Mouse (Mus musculus): ENCODE data around the gene Txlng. TPM values are rescaled to one million over a fixed set of nuclear protein-coding genes. Genes with fewer than 3 reads are reported as not detected.

The Txlng gene
- polyA plus RNA-seq (2015; fragmentation: Nextera tagmentation; extraction: Ambion mirVana) = 7.4 and 7.7 TPM in 2 replicates

GRCm38 (mm10) chrX:162829203-162829708, at the start of gene Txlng:
Gene Txlng (minus strand): TSS chrX:162829454.

DNA sequence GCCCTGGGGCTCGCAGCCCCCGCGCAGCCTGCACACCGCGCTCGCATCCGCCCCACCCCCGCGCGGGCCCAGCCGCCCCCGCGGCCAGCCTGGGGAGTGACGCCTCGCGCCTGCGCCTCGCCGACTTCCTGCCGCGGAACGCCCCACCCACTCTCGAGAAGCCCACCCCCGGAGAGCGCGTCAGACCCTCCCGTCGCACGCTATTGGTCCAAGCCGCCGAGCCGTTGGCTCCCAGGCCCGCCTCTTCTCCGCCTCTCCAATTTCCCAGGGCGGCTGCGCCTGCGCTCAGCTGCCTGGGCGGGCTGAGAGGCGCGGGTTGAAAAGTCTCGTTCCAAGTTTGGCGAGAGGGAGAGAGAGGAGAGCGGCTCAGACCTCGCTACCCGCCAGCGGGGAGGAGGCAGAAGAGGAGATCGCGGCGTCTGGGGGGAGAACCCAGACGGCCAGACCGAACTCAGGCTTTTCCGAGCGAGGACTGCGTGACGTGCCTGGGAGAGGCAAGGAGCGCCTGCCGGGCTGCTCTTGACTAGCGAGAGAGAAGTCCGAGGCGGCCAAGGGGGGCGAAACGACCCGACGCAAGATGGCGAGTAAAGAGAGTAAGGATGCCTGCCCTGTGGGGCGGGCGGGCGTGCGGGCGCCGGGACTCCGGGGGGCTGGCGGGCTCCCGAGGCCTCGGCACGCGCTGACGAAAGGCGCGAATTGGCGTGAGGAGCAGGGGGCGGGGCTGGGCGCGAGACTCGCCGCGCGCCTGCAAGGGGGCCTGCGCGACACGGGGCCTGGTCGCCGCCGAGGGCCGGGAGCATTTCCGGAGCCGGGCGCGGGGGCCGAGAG, 68.9 kb downstream of the Txlng start, which contains the start of gene Rbbp7:
TSS of gene Rbbp7 (plus strand) at position 288 of the 828 bp plus-strand sequence.

MicroRNAs within 50 kb of the gene (microRNA counts, 519-probe panel; counts per million panel counts)
- microRNA mmu-miR-3473 = 88.3 counts per million

Other genes starting within 250 kb of the Txlng start
- 0.81 and 0.89 TPM in 2 replicates for gene Reps2, start 185.8 kb downstream of the Txlng start, polyA plus RNA-seq (2015; fragmentation: Nextera tagmentation; extraction: Ambion mirVana)
- gene Rbbp7, start 69.1 kb downstream of the Txlng start, polyA plus RNA-seq (2015; fragmentation: Nextera tagmentation; extraction: Ambion mirVana) = 214 and 218 TPM in 2 replicates
- gene Syap1, start 59.0 kb upstream of the Txlng start, polyA plus RNA-seq (2015; fragmentation: Nextera tagmentation; extraction: Ambion mirVana) = 18.6 and 20.7 TPM in 2 replicates
- 24.8 and 28.6 TPM in 2 replicates for gene Ctps2, start 71.8 kb upstream of the Txlng start, polyA plus RNA-seq (2015; fragmentation: Nextera tagmentation; extraction: Ambion mirVana)
- 0.57 TPM in 1 of 2 replicates, not detected in the other for gene S100g, start 135.1 kb upstream of the Txlng start, polyA plus RNA-seq (2015; fragmentation: Nextera tagmentation; extraction: Ambion mirVana)

Data from spleen, postnatal 0 days (tissue).